8 mouse cellular contexts compared by ENCODE assay signal in the genomic region with DNA sequence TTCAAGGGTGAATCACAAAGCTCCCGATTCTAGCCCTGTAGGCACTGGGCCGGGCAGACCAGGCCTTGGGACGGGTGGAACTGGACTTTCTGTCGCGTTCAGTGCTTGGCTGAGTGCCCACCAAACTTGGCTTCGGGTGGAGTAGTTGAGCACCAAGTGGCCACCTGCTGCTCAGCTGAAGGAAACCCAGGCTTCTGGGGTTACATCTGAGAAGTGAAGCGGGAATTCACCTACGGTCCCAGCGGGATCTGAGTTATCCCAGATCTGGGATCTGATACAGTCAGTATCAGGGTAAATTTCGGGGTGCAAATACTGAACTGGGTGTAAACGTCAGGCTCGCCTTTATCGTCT. TPM values are rescaled to one million over a fixed set of nuclear protein-coding genes. Genes with fewer than 3 reads are reported as not detected.
DNase-seq lines count a peak whose midpoint lies in the region; ATAC-seq and TF ChIP-seq lines count a peak whose summit lies in the region.

No protein-coding gene starts in this region.

- peak overlapping the region; percentile 48 for H3K27ac ChIP-seq in embryonic fibroblast, embryonic 13.5 days (ENCODE audit: insufficient read depth, low read length)
- H3K27ac ChIP-seq in heart, embryonic 14.5 days (replicated peaks in 1 of 2; ENCODE audit: control insufficient read depth in 1 of 2, insufficient read depth in 1 of 2, low read depth in 2 of 2, low read length in 2 of 2) = peak overlapping the region; percentile 72 to 96
- peak overlapping the region; percentile 98 for H3K27ac ChIP-seq in liver, embryonic 16.5 days (ENCODE audit: low read length)

- DNase-seq in 3T3-L1 (ENCODE audit: low read depth, low spot score) = peak; percentile 81
- peak; percentile 87 for DNase-seq in adrenal gland, adult 8-10 months
- DNase-seq in kidney, postnatal 14 days = peak; percentile 90
- DNase-seq in ovary, adult 18-20 months (ENCODE audit: low spot score) = peak; percentile 69
- peak; percentile 69 to 71 for DNase-seq in urinary bladder, adult 18-20 months (ENCODE audit: low spot score in 2 of 2)

- peak overlapping the region; percentile 90 for H3K9ac ChIP-seq in heart, embryonic 14.5 days (ENCODE audit: low read length)
- peak overlapping the region; percentile 85 for H3K9ac ChIP-seq in liver, embryonic 16.5 days (ENCODE audit: low read depth, low read length)

- no peak for TF ChIP-seq CTCF in embryonic fibroblast, embryonic 13.5 days (IDR thresholded peaks at IDR 0.05; ENCODE audit: borderline replicate concordance, insufficient read depth, low read length)

- no peaks in the 10 kb centered on the region for H3K9me3 ChIP-seq in heart, embryonic 14.5 days (ENCODE audit: control insufficient read depth, low read length)
- H3K9me3 ChIP-seq in liver, embryonic 16.5 days (replicated peaks; ENCODE audit: control insufficient read depth, low read length) = no peaks in the 10 kb centered on the region

- peak overlapping the region; percentile 95 for H3K4me2 ChIP-seq in heart, embryonic 14.5 days (ENCODE audit: low read length)
- peak overlapping the region; percentile 96 for H3K4me2 ChIP-seq in liver, embryonic 16.5 days (ENCODE audit: low read depth, low read length)

- TF ChIP-seq POLR2A in embryonic fibroblast, embryonic 13.5 days (IDR thresholded peaks at IDR 0.05; ENCODE audit: low read depth, low read length) = no peak

- under 1% methylated on average over 13 of the region's 13 CpGs for WGBS in heart, embryonic 14.5 days
- WGBS in liver, embryonic 16.5 days (ENCODE audit: insufficient replicate concordance) = under 1% methylated on average over 13 of the region's 13 CpGs

- H3K36me3 ChIP-seq in heart, embryonic 14.5 days (ENCODE audit: control insufficient read depth, insufficient read depth, low read length) = peaks cover 53% of the 10 kb centered on the region
- H3K36me3 ChIP-seq in liver, embryonic 16.5 days (ENCODE audit: control insufficient read depth, insufficient read depth) = peaks cover 17% of the 10 kb centered on the region

- H3K4me3 ChIP-seq in embryonic fibroblast, embryonic 13.5 days (ENCODE audit: insufficient read depth, low read length) = peak overlapping the region; percentile 66
- H3K4me3 ChIP-seq in heart, embryonic 14.5 days (ENCODE audit: control insufficient read depth in 1 of 2, insufficient read depth in 1 of 2, low read depth in 1 of 2, low read length in 2 of 2) = peak overlapping the region; percentile 63 to 78
- peak overlapping the region; percentile 79 for H3K4me3 ChIP-seq in liver, embryonic 16.5 days (ENCODE audit: low read depth, low read length)

- no peaks in the 10 kb centered on the region for H3K4me1 ChIP-seq in embryonic fibroblast, embryonic 13.5 days (ENCODE audit: control insufficient read depth, insufficient read depth, low read length)
- H3K4me1 ChIP-seq in heart, embryonic 14.5 days (ENCODE audit: control insufficient read depth in 2 of 2, insufficient read depth in 2 of 2, low read length in 2 of 2) = peaks cover 19 to 30% of the 10 kb centered on the region in 2 experiments; a peak in 3 of 4 replicates
- peaks cover 24% of the 10 kb centered on the region for H3K4me1 ChIP-seq in liver, embryonic 16.5 days (ENCODE audit: control insufficient read depth, low read depth, low read length)

- ATAC-seq in heart, embryonic 14.5 days (ENCODE audit: insufficient number of reproducible peaks, insufficient read depth, low FRiP score, low read depth) = peak; percentile 28; the same call in 1 of the 2 replicates
- ATAC-seq in liver, embryonic 16.5 days (ENCODE audit: low read depth) = peak; percentile 17; the same call in 1 of the 2 replicates

- no peaks in the 10 kb centered on the region for H3K27me3 ChIP-seq in heart, embryonic 14.5 days (ENCODE audit: control insufficient read depth, insufficient read depth, low read length)
- no peaks in the 10 kb centered on the region for H3K27me3 ChIP-seq in liver, embryonic 16.5 days (ENCODE audit: control insufficient read depth, insufficient read depth, low read depth, low read length)

RNA-seq across cellular contexts. Expression of gene Mif4gd, which starts 0.7 kb away (rescaled TPM):
- total RNA-seq in adrenal gland, adult 8-10 months (2022) = 100 to 1,000 TPM; 101 to 135 (median 121) TPM
- 22.3 and 26.6 TPM in 2 replicates for polyA plus RNA-seq in embryonic fibroblast, embryonic 13.5 days (2011; ENCODE audit: insufficient read length, low read depth, missing spikeins)
- polyA plus RNA-seq in heart, embryonic 14.5 days (2014; fragmentation: Nextera tagmentation; extraction: Ambion mirVana) = 31.7 and 32.3 TPM in 2 replicates
- polyA plus RNA-seq in liver, embryonic 16.5 days (2015; fragmentation: Nextera tagmentation; extraction: Ambion mirVana) = 28.4 and 28.6 TPM in 2 replicates

RNA-seq across cellular contexts. Expression of gene Gga3, which starts 8.2 kb away (rescaled TPM):
- total RNA-seq in adrenal gland, adult 8-10 months (2022) = 10 to 100 TPM; 20.3 to 52.7 (median 37.8) TPM
- polyA plus RNA-seq in embryonic fibroblast, embryonic 13.5 days (2011; ENCODE audit: insufficient read length, low read depth, missing spikeins) = 17.0 and 30.3 TPM in 2 replicates
- polyA plus RNA-seq in heart, embryonic 14.5 days (2014; fragmentation: Nextera tagmentation; extraction: Ambion mirVana) = 16.1 and 17.2 TPM in 2 replicates
- polyA plus RNA-seq in liver, embryonic 16.5 days (2015; fragmentation: Nextera tagmentation; extraction: Ambion mirVana) = 7.9 TPM in 2 replicates

RNA-seq across cellular contexts. Expression of gene Mrps7, which starts 8.3 kb away (rescaled TPM):
- total RNA-seq in adrenal gland, adult 8-10 months (2022) = 100 to 1,000 TPM in 1 of 4 experiments, 10 to 100 TPM in 3; 82.0 to 110 (median 92.1) TPM
- polyA plus RNA-seq in embryonic fibroblast, embryonic 13.5 days (2011; ENCODE audit: insufficient read length, low read depth, missing spikeins) = 31.0 and 36.5 TPM in 2 replicates
- 79.9 and 87.4 TPM in 2 replicates for polyA plus RNA-seq in heart, embryonic 14.5 days (2014; fragmentation: Nextera tagmentation; extraction: Ambion mirVana)
- 47.6 and 49.5 TPM in 2 replicates for polyA plus RNA-seq in liver, embryonic 16.5 days (2015; fragmentation: Nextera tagmentation; extraction: Ambion mirVana)

RNA-seq across cellular contexts. Expression of gene Slc25a19, which starts 16.1 kb away (rescaled TPM):
- total RNA-seq in adrenal gland, adult 8-10 months (2022) = 10 to 100 TPM; 59.5 to 94.1 (median 91.2) TPM
- 13.6 and 14.0 TPM in 2 replicates for polyA plus RNA-seq in embryonic fibroblast, embryonic 13.5 days (2011; ENCODE audit: insufficient read length, low read depth, missing spikeins)
- polyA plus RNA-seq in heart, embryonic 14.5 days (2014; fragmentation: Nextera tagmentation; extraction: Ambion mirVana) = 42.8 and 46.0 TPM in 2 replicates
- 8.7 and 8.8 TPM in 2 replicates for polyA plus RNA-seq in liver, embryonic 16.5 days (2015; fragmentation: Nextera tagmentation; extraction: Ambion mirVana)

RNA-seq across cellular contexts. Expression of gene Nup85, which starts 47.8 kb away (rescaled TPM):
- 10 to 100 TPM; 46.5 to 61.0 (median 53.9) TPM for total RNA-seq in adrenal gland, adult 8-10 months (2022)
- polyA plus RNA-seq in embryonic fibroblast, embryonic 13.5 days (2011; ENCODE audit: insufficient read length, low read depth, missing spikeins) = 68.0 and 81.1 TPM in 2 replicates
- polyA plus RNA-seq in heart, embryonic 14.5 days (2014; fragmentation: Nextera tagmentation; extraction: Ambion mirVana) = 85.2 and 89.3 TPM in 2 replicates
- 94.4 and 96.5 TPM in 2 replicates for polyA plus RNA-seq in liver, embryonic 16.5 days (2015; fragmentation: Nextera tagmentation; extraction: Ambion mirVana)

Comparison
In these comparisons a context has a peak if more than half of its experiments do, and no peak if none do; other contexts are left out.
1. Peak in every context shown above with its lines: DNase-seq, ATAC-seq, H3K4me3 ChIP-seq and H3K27ac ChIP-seq.
2. H3K27ac ChIP-seq: peak in every context shown above with its lines; median percentile 98 in liver, embryonic 16.5 days; 84 in heart, embryonic 14.5 days; 48 in embryonic fibroblast, embryonic 13.5 days.